Mouse (Mus musculus) CH12.LX (cell line): Measurements from ENCODE around the gene Tmc8.

ENCODE experiments used
- CTCF ChIP-seq, 2 experiments: IDR thresholded peaks in 1 of 2; conservative IDR thresholded peaks in 1 of 2; 2 replicates each; pipeline ENCODE4 v1.5.1; 2011 to 2012; ENCODE audit warnings: low read depth in 2 of 2, low read length in 2 of 2, improper control_type of control experiment in 1 of 2, inconsistent platforms in 1 of 2, mild to moderate bottlenecking in 1 of 2, moderate library complexity in 1 of 2
- EP300 ChIP-seq: IDR thresholded peaks from 2 replicates; pipeline ENCODE4 v1.6.1; 2011; ENCODE audit warnings: low read length, improper control_type of control experiment
- HCFC1 ChIP-seq: IDR thresholded peaks from 2 replicates; pipeline ENCODE4 v1.6.1; 2012; ENCODE audit warnings: low read depth, mild to moderate bottlenecking, inconsistent platforms, low read length, improper control_type of control experiment
- KAT2A ChIP-seq: IDR thresholded peaks from 2 replicates; pipeline ENCODE4 v1.6.1; 2012; ENCODE audit warnings: low read length, improper control_type of control experiment, inconsistent platforms; ENCODE audit not compliant: insufficient replicate concordance
- MAZ ChIP-seq: IDR thresholded peaks from 2 replicates; pipeline ENCODE4 v1.6.1; 2012; ENCODE audit warnings: low read depth, mild to moderate bottlenecking, inconsistent platforms, low read length, improper control_type of control experiment, moderate library complexity
- MXI1 ChIP-seq: IDR thresholded peaks from 2 replicates; pipeline ENCODE4 v1.6.1; 2011; ENCODE audit warnings: mild to moderate bottlenecking, low read depth, low read length, improper control_type of control experiment
- POLR2A ChIP-seq: IDR thresholded peaks from 2 replicates; pipeline ENCODE4 v1.6.1; 2011; ENCODE audit warnings: low read depth, mild to moderate bottlenecking, improper control_type of control experiment, low read length
- POLR2AphosphoS2 ChIP-seq: IDR thresholded peaks from 2 replicates; pipeline ENCODE4 v1.6.1; 2011; ENCODE audit warnings: low read depth, low read length, improper control_type of control experiment
- RCOR1 ChIP-seq: conservative IDR thresholded peaks from 2 replicates; pipeline ENCODE4 v1.6.1; 2012; ENCODE audit warnings: low read depth, mild to moderate bottlenecking, inconsistent platforms, low read length, improper control_type of control experiment
- TBP ChIP-seq: conservative IDR thresholded peaks from 2 replicates; pipeline ENCODE4 v1.6.1; 2011; ENCODE audit warnings: low read depth, low read length, improper control_type of control experiment
- TCF12 ChIP-seq: IDR thresholded peaks from 2 replicates; pipeline ENCODE4 v1.6.1; 2014; ENCODE audit warnings: low read depth, mild to moderate bottlenecking, inconsistent platforms, low read length, improper control_type of control experiment
- USF1 ChIP-seq: IDR thresholded peaks from 2 replicates; pipeline ENCODE4 v1.6.1; 2014; ENCODE audit warnings: low read depth, mild to moderate bottlenecking, inconsistent platforms, low read length, improper control_type of control experiment
- ZC3H11A ChIP-seq: IDR thresholded peaks from 2 replicates; pipeline ENCODE4 v1.6.1; 2012; ENCODE audit warnings: low read depth, mild to moderate bottlenecking, inconsistent platforms, low read length, improper control_type of control experiment
- ZNF384 ChIP-seq: IDR thresholded peaks from 2 replicates; pipeline ENCODE4 v1.6.1; 2012; ENCODE audit warnings: low read depth, low read length, improper control_type of control experiment, inconsistent platforms

DNA sequence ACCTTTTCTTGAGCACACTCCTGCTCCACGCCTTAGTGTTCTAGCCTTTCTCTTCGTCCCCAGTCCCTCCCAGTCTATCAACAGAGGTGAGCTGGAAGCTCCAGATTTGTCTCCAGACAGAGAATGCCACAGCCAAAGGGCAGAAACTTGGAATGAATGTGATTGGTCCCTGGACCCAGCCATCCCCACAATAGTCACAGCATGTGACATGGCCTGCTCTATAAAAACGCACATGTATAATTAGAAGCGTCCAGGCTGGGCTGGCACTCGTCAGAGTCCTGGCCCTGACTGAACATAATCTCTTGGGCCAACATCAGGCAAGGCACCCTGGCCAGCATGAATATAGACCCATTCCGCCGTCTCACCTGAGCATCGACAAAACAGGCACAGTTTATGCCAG, 37.2 kb downstream of the Tmc8 start:
- TF ChIP-seq RCOR1 (no peak), ZNF384 (no peak), HCFC1 (no peak), ZC3H11A (no peak), KAT2A (no peak), POLR2A (no peak; the same call in 1 of the 2 replicates), POLR2AphosphoS2 (no peak; the same call in 1 of the 2 replicates), USF1 (no peak), MAZ (no peak), TBP (no peak), CTCF (conservative IDR thresholded peaks at IDR 0.05 in 1 of 2, IDR thresholded peaks at IDR 0.05 in 1 of 2; ENCODE audit: low read depth in 2 of 2, low read length in 2 of 2) (no peak), TCF12 (no peak), MXI1 (no peak), EP300 (no peak)
